Mouse (Mus musculus) layer of hippocampus, postnatal 25 days (tissue): Measurements from ENCODE around the gene Tulp1. TPM values are rescaled to one million over a fixed set of nuclear protein-coding genes. Genes with fewer than 3 reads are reported as not detected.
"Not testable (repeated sequence)": the region's sequence is repeated elsewhere in the genome, so short reads cannot be mapped to it uniquely, and the experiment has no call there.

Experiments used
- DNase-seq, 2 experiments: peaks; one replicate each; pipeline ENCODE4 v3.0.0; 2022; ENCODE audit warnings: mixed read lengths in 2 of 2, low spot score in 1 of 2; ENCODE audit errors: extremely low spot score in 1 of 2
- total RNA-seq, 2 experiments: library from RNA; stranded (reverse); gene quantifications; 2 replicates each; pipeline ENCODE4 v1.2.3; 2021

The Tulp1 gene
- total RNA-seq: not detected

GRCm38 (mm10) chr17:28365122-28365521 is at the start of gene Tulp1:
TSS of gene Tulp1 (minus strand) at chr17:28365222.
- no peak for DNase-seq

GRCm38 (mm10) chr17:28411381-28411960 is 46.4 kb upstream of the Tulp1 start:
- no peak for DNase-seq

GRCm38 (mm10) chr17:28410731-28411130 is 45.7 kb upstream of the Tulp1 start:
- no peak for DNase-seq

- no peak for DNase-seq
Observed at GRCm38 (mm10) chr17:28408251-28408918, 43.4 kb upstream of the Tulp1 start.

- DNase-seq: peak; percentile 64 to 77
Observed at GRCm38 (mm10) chr17:28407418-28408250, 42.6 kb upstream of the Tulp1 start.

GRCm38 (mm10) chr17:28406471-28406870 is 41.4 kb upstream of the Tulp1 start:
- peak in 1 of 2 experiments; percentile 28 for DNase-seq

GRCm38 (mm10) chr17:28404745-28405144 is 39.7 kb upstream of the Tulp1 start:
- not testable (repeated sequence) for DNase-seq

- DNase-seq: no peak
Observed at GRCm38 (mm10) chr17:28404301-28404700, 39.3 kb upstream of the Tulp1 start.

GRCm38 (mm10) chr17:28394994-28395393 is 30.0 kb upstream of the Tulp1 start:
- DNase-seq: no peak

- DNase-seq: no peak
Observed at GRCm38 (mm10) chr17:28394051-28394765, 29.2 kb upstream of the Tulp1 start.

- DNase-seq: no peak
Observed at GRCm38 (mm10) chr17:28391568-28392432, 26.8 kb upstream of the Tulp1 start.

- DNase-seq: no peak
Observed at GRCm38 (mm10) chr17:28388534-28388933, 23.5 kb upstream of the Tulp1 start.

GRCm38 (mm10) chr17:28386150-28386905 is 21.3 kb upstream of the Tulp1 start:
- peak; percentile 75 to 94 for DNase-seq

- DNase-seq: no peak
Observed at GRCm38 (mm10) chr17:28384298-28384697, 19.3 kb upstream of the Tulp1 start.

- no peak for DNase-seq
Observed at GRCm38 (mm10) chr17:28380255-28380654, 15.2 kb upstream of the Tulp1 start.

GRCm38 (mm10) chr17:28375592-28376061 is 10.6 kb upstream of the Tulp1 start:
- DNase-seq: no peak

- DNase-seq: no peak
Observed at GRCm38 (mm10) chr17:28374494-28374893, 9.5 kb upstream of the Tulp1 start.

GRCm38 (mm10) chr17:28373821-28374220 is 8.8 kb upstream of the Tulp1 start:
- peak in 1 of 2 experiments; percentile 38 for DNase-seq

GRCm38 (mm10) chr17:28371941-28372340 is 6.9 kb upstream of the Tulp1 start:
- no peak for DNase-seq
